Mouse (Mus musculus): Measurements from ENCODE around the gene Tnfsf13.

DNA sequence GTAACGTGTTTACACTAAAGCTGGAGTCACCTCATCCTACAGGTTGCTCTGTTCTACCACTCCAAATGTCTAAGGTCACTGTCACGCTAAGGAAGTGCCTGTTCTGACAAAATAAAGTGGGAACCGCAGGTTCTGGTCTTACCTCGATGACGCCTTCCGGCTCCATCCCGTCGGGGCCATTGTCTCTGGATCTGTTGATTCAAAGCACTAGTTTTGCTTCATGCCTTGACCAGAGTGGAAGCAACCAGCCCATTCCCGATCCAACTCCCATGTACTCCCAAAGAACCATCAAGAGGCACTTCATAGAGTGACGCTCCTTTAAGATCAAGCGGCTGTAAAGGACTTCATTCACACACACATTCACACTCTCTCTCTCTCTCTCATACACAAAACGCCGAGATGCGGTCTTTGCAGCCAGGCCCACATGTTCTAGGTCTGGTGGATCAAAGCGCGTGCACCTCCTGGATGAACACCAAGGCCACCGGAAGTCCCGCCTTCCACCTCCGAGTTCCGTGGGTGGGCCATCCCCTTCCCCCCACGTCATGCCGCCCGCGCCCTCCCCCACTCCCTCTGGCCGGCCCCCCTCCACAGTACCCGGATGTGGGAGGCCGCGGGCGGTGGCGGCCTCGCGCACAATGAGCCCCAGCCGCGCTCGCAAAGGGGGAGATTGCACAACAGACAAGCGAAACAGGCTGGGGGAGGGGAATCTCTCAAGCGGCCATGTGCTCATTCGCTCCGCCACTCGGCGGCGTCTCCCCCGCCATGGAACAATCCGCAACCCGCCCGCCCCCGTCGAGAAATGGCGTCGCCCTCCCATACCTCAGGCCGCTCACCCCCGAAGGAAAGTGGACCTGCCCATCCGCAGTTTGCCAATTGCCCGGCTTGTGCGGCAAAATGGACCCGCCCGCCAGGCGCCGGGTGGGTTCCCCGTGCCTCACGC is 14.5 kb downstream of the Tnfsf13 start:
- TF ChIP-seq CTCF (IDR thresholded peaks at IDR 0.05; ENCODE audit: low read depth, low read length): no peak
- TF ChIP-seq POLR2A (IDR thresholded peaks at IDR 0.05; ENCODE audit: extremely low read depth, insufficient read depth, low read length): peak; percentile 70

All from liver, adult 2 months (tissue).